Mouse (Mus musculus): ENCODE measurements around the gene Csn3. TPM values are rescaled to one million over a fixed set of nuclear protein-coding genes. Genes with fewer than 3 reads are reported as not detected.

Gene Csn3
- total RNA-seq (2018; cell fraction: chromatin; rRNA removed), result not detected
- total RNA-seq (2018; cell fraction: cytosol; rRNA removed), result not detected
- not detected for total RNA-seq (2018; cell fraction: nucleus; rRNA removed)
- polyA plus RNA-seq (2018), result not detected in 3 replicates

DNA sequence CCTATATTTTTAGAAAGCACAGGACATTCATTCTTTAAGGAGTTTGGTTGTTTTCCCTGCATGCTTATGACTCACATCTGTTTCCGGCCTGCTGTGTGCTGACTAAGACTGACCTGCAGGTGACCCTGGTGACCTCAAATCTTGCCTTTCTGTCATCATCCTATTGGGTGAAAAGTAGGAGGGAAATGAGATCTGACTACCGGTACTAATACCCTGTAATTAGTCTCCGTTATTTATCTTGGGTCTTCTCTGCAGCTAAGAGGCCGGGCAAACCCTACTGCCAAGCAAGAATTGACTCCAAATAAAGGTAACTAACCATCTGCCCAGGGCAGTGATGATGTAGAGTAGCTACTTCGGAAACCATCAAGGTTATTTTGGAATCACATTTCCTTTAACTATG, at the start of gene Csn3:
Csn3 (plus strand) TSS at position 208 of the 400 bp plus-strand sequence.
- H3K36me3 ChIP-seq (ENCODE audit: inconsistent target), result no peaks in the 10 kb centered on the region

GRCm38 (mm10) chr5:87884729-87885128, 40.6 kb upstream of the Csn3 start, which contains the start of gene Odam:
Gene Odam (plus strand): TSS chr5:87885029.
- H3K27ac ChIP-seq, result no peak within 1 kb of the TSS
- 75% methylated on average over 1 of the region's 1 CpGs for WGBS (ENCODE audit: missing documents)
- no peak within 1 kb of the TSS for H3K4me3 ChIP-seq (ENCODE audit: inconsistent target)
- H3K36me3 ChIP-seq (ENCODE audit: inconsistent target), result no peaks in the 10 kb centered on the region
- no peaks in the 10 kb centered on the region for H3K79me2 ChIP-seq (ENCODE audit: inconsistent target)

More for the DNA sequence above, at the start of gene Csn3:
- no peak within 1 kb of the TSS for H3K27ac ChIP-seq
- 46% methylated on average over 5 of the region's 5 CpGs for WGBS (ENCODE audit: missing documents)
- H3K4me3 ChIP-seq (ENCODE audit: inconsistent target), result no peak within 1 kb of the TSS
- H3K79me2 ChIP-seq (ENCODE audit: inconsistent target), result no peaks in the 10 kb centered on the region

- Histone ChIP-seq H3K36me3 (ENCODE audit: inconsistent target) (no peaks in the 10 kb centered on the region), H3K79me2 (ENCODE audit: inconsistent target) (no peaks in the 10 kb centered on the region), H3K27ac (no peak overlapping the region), H3K4me3 (ENCODE audit: inconsistent target) (no peak overlapping the region)
- WGBS (ENCODE audit: missing documents), result 76% methylated on average over 1 of the region's 1 CpGs
Observed at GRCm38 (mm10) chr5:87931603-87932002, 6.2 kb downstream of the Csn3 start.

DNA sequence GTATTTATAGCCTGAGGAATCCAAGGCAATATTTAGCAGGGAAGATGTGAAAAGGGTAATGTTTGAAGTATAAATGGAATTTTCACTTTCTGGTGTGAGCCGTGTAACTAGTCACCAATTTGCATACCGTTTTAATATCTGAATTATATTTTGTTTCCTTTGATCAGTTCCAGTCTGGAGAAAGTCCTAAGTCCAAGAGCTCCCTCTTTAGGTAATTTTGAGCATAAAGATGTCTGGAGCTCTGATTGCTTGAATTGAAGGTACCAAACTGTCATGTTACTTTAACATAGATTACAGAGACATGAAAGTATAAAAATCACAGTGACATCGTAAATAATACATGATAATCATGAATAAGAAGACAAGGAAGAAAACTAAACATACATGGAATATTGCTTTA, 15.4 kb downstream of the Csn3 start:
- Histone ChIP-seq H3K4me3 (ENCODE audit: inconsistent target) (no peak overlapping the region), H3K79me2 (ENCODE audit: inconsistent target) (no peaks in the 10 kb centered on the region), H3K36me3 (ENCODE audit: inconsistent target) (no peaks in the 10 kb centered on the region), H3K27ac (no peak overlapping the region)
- WGBS (ENCODE audit: missing documents), result 46% methylated on average over 3 of the region's 3 CpGs

DNA sequence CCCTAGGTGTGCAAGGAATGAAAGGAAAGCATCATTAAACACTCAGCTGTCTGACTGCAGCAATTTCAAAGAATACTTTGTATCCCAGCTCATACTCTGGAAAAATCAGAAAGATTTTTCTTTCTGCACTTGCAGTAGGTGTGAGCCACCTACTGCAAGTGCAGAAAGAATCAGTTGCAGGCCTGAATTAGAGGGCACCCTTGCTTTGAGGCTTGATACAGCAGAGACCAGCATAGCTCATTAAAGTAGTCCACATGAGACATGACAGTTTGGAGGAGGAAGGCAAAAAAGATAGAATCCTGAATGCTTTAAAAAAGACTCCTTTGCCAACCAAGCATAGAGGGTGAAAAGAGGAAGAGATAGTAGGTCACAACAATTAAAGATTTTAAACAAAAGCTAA, 17.1 kb downstream of the Csn3 start:
- H3K27ac ChIP-seq, result no peak overlapping the region
- no peaks in the 10 kb centered on the region for H3K79me2 ChIP-seq (ENCODE audit: inconsistent target)
- H3K4me3 ChIP-seq (ENCODE audit: inconsistent target), result no peak overlapping the region
- no peaks in the 10 kb centered on the region for H3K36me3 ChIP-seq (ENCODE audit: inconsistent target)

- Histone ChIP-seq H3K27ac (no peak overlapping the region), H3K4me3 (ENCODE audit: inconsistent target) (no peak overlapping the region), H3K36me3 (ENCODE audit: inconsistent target) (no peaks in the 10 kb centered on the region), H3K79me2 (ENCODE audit: inconsistent target) (no peaks in the 10 kb centered on the region)
Observed at GRCm38 (mm10) chr5:87951836-87952235, 26.5 kb downstream of the Csn3 start.

DNA sequence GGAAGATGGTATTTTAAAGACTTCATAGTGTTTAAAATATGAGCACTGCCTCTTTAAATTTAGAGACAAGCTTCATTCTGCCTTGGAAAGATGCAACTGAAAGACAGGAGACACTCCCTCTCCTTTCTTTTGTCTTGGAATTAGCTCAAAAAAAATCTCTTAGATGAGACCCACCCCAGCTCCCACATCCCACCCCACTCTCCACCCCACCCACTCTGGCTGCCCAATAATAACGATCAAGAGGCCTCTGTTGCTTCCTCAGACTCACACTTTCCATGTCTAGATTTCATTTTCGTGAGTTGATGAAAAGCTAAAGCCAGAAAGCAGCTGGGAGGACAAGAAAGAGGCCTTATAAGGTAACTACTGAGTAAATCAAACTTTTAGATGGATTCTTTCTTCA, 43.8 kb downstream of the Csn3 start, which contains the start of the genes 2310003L06Rik and Gm28434:
2310003L06Rik (plus strand) TSS at position 259 of the 400 bp plus-strand sequence.
Gm28434 (plus strand) TSS at position 317 of the 400 bp plus-strand sequence.
- Histone ChIP-seq H3K79me2 (ENCODE audit: inconsistent target) (no peaks in the 10 kb centered on the region), H3K27ac (no peak within 1 kb of the TSS), H3K4me3 (ENCODE audit: inconsistent target) (no peak within 1 kb of the TSS), H3K36me3 (ENCODE audit: inconsistent target) (no peaks in the 10 kb centered on the region)
- 60% methylated on average over 2 of the region's 2 CpGs for WGBS (ENCODE audit: missing documents)

DNA sequence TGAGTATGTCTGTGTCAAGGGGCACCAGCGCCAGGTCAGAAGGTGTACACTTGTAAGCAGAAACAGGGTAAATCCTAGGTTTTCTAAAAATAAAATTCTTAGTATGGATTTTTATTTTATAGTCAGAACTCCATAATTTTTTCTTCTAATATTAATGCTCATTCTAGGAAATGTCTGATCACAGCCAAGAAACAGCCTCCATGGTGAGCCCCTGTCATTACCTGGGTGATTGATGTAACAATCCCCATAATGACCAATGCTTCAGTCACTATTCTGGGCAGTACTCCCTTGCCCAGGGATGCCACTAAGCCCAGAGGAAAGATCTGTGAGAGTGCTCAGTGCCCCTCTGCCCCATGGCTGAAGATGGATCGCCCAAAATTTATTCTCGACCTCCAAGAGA, 53.8 kb downstream of the Csn3 start, which contains the start of gene Cabs1:
Cabs1 (plus strand) TSS at position 301 of the 400 bp plus-strand sequence.
- H3K4me3 ChIP-seq (ENCODE audit: inconsistent target), result no peak within 1 kb of the TSS
- WGBS (ENCODE audit: missing documents), result 79% methylated on average over 3 of the region's 3 CpGs
- H3K79me2 ChIP-seq (ENCODE audit: inconsistent target), result no peaks in the 10 kb centered on the region
- H3K27ac ChIP-seq, result no peak within 1 kb of the TSS
- H3K36me3 ChIP-seq (ENCODE audit: inconsistent target), result no peaks in the 10 kb centered on the region

Other genes starting within 250 kb of the Csn3 start
- not detected in 3 replicates for gene Csn2, start 225.9 kb upstream of the Csn3 start, polyA plus RNA-seq (2018)
- gene Csn1s2a, start 151.0 kb upstream of the Csn3 start, polyA plus RNA-seq (2018), result not detected in 3 replicates
- not detected in 3 replicates for gene Csn1s2b, start 117.5 kb upstream of the Csn3 start, polyA plus RNA-seq (2018)
- not detected in 3 replicates for gene Prr27, start 99.9 kb upstream of the Csn3 start, polyA plus RNA-seq (2018)
- gene Odam, start 40.5 kb upstream of the Csn3 start, polyA plus RNA-seq (2018), result not detected in 3 replicates
- gene 2310003L06Rik, start 43.9 kb downstream of the Csn3 start, polyA plus RNA-seq (2018), result not detected in 3 replicates
- gene Gm28434, start 43.9 kb downstream of the Csn3 start, polyA plus RNA-seq (2018), result not detected in 3 replicates
- gene Cabs1, start 53.9 kb downstream of the Csn3 start, polyA plus RNA-seq (2018), result not detected in 3 replicates
- not detected in 3 replicates for gene Smr3a, start 77.0 kb downstream of the Csn3 start, polyA plus RNA-seq (2018)
- gene Smr2, start 161.0 kb downstream of the Csn3 start, polyA plus RNA-seq (2018), result not detected in 3 replicates
- gene Gm11116, start 186.0 kb downstream of the Csn3 start, polyA plus RNA-seq (2018), result not detected in 3 replicates
- gene Gm11115, start 228.5 kb downstream of the Csn3 start, polyA plus RNA-seq (2018), result not detected in 3 replicates

All from macrophage (primary cell).